Mouse (Mus musculus): ENCODE measurements at regions not wholly inside any gene's neighbourhood (a gene's known extent, or its start where the extent isn't known, plus 50 kb on each side); places are given as distances from the start of the nearest gene placed in this dataset.

GRCm38 (mm10) chr10:60892730-60893129 is 61.3 kb upstream of the Unc5b start:
- no peak for TF ChIP-seq CTCF (IDR thresholded peaks at IDR 0.05; ENCODE audit: low read depth)
- TF ChIP-seq EP300 (IDR thresholded peaks at IDR 0.05; ENCODE audit: low read depth): no peak

All from liver, postnatal 0 days (tissue).